Mouse (Mus musculus): ENCODE measurements around the gene Gng10.

GRCm38 (mm10) chr4:59043891-59044290 is 9.0 kb downstream of the Gng10 start:
- TF ChIP-seq CTCF (IDR thresholded peaks at IDR 0.05; ENCODE audit: extremely low read depth, insufficient read depth, low read length) (no peak), POLR2A (IDR thresholded peaks at IDR 0.05; ENCODE audit: extremely low read depth, insufficient read depth, low read length) (no peak)

Data from cortical plate, adult 2 months (tissue).